Mouse (Mus musculus) hindbrain, embryonic 14.5 days (tissue): Measurements from ENCODE around the gene Mmp21. TPM values are rescaled to one million over a fixed set of nuclear protein-coding genes. Genes with fewer than 3 reads are reported as not detected.

ENCODE experiments used
- ATAC-seq: fragments of 200-750 bp; cut with Nextera tagmentation; 2 replicates; pipeline ENCODE4 v1.8.0; 2017; ENCODE audit warnings: moderate number of reproducible peaks, mild to moderate bottlenecking, moderate TSS enrichment, moderate library complexity; ENCODE audit not compliant: low FRiP score
- DNase-seq: peaks from one replicate; pipeline ENCODE4 v3.0.0-alpha.2; 2015; ENCODE audit warnings: low spot score
- H3K27ac ChIP-seq: fragments of 300-500 bp; sonication (generic); 2 replicates; pipeline ENCODE4 v1.5.1; 2014; ENCODE audit warnings: mild to moderate bottlenecking, moderate library complexity
- H3K27me3 ChIP-seq: fragments of 300-500 bp; sonication (generic); 2 replicates; pipeline ENCODE4 v1.6.1; 2014; ENCODE audit warnings: mild to moderate bottlenecking, low read length, mixed read lengths; ENCODE audit not compliant: control insufficient read depth, insufficient read depth
- H3K36me3 ChIP-seq: fragments of 300-500 bp; sonication (generic); replicated peaks from 2 replicates; pipeline ENCODE4 v1.6.1; 2014; ENCODE audit not compliant: control insufficient read depth, insufficient read depth
- H3K4me1 ChIP-seq: fragments of 300-500 bp; sonication (generic); replicated peaks from 2 replicates; pipeline ENCODE4 v1.6.1; 2014; ENCODE audit warnings: antibody characterized with exemption, low read length, mixed read lengths; ENCODE audit not compliant: control insufficient read depth, insufficient read depth
- H3K4me2 ChIP-seq: fragments of 300-500 bp; sonication (generic); replicated peaks from 2 replicates; pipeline ENCODE4 v1.6.1; 2014; ENCODE audit warnings: mild to moderate bottlenecking, moderate library complexity
- H3K4me3 ChIP-seq: fragments of 300-500 bp; sonication (generic); replicated peaks from 2 replicates; pipeline ENCODE4 v1.5.1; 2014; ENCODE audit warnings: mild to moderate bottlenecking, low read length
- H3K9ac ChIP-seq: fragments of 300-500 bp; sonication (generic); 2 replicates; pipeline ENCODE4 v1.6.1; 2014
- H3K9me3 ChIP-seq: fragments of 300-500 bp; sonication (generic); 2 replicates; pipeline ENCODE4 v1.6.1; 2016; ENCODE audit warnings: low read length; ENCODE audit not compliant: control insufficient read depth
- WGBS: fragments of 180-500 bp; shearing (Covaris S2); extraction: QIAGEN DNeasy Blood & Tissue Kit; methylation state at CpG from one replicate; pipeline ENCODE4 v1.1.7; 2014; 5-methylcytosine and 5-hydroxymethylcytosine counted together
- polyA plus RNA-seq: library from polyadenylated mRNA; unstranded; fragments of >200 nt; fragmentation: Nextera tagmentation; extraction: Ambion mirVana; gene quantifications from 2 replicates; pipeline ENCODE4 v1.2.1, GENCODE M21; 2014

The Mmp21 gene
- polyA plus RNA-seq, 1 experiment from 2014 or later: 0.12 TPM

GRCm38 (mm10) chr7:133637361-133638305, 42.2 kb downstream of the Mmp21 start, which contains the start of gene Edrf1:
Edrf1 (plus strand) TSS chr7:133637543.
- Histone ChIP-seq H3K4me2 (peak within 1 kb of the TSS; percentile 94), H3K4me3 (peak within 1 kb of the TSS; percentile 92), H3K27me3 (no peaks in the 10 kb centered on the region), H3K9ac (peak within 1 kb of the TSS; percentile 92), H3K27ac (peak within 1 kb of the TSS; percentile 91), H3K9me3 (no peaks in the 10 kb centered on the region), H3K4me1 (peaks cover 8% of the 10 kb centered on the region; the same call in 1 of the 2 replicates), H3K36me3 (peaks cover 30% of the 10 kb centered on the region)
- ATAC-seq (peak; percentile 98), DNase-seq (peak; percentile 98)
- WGBS: under 1% methylated on average over 79 of the region's 81 CpGs

DNA sequence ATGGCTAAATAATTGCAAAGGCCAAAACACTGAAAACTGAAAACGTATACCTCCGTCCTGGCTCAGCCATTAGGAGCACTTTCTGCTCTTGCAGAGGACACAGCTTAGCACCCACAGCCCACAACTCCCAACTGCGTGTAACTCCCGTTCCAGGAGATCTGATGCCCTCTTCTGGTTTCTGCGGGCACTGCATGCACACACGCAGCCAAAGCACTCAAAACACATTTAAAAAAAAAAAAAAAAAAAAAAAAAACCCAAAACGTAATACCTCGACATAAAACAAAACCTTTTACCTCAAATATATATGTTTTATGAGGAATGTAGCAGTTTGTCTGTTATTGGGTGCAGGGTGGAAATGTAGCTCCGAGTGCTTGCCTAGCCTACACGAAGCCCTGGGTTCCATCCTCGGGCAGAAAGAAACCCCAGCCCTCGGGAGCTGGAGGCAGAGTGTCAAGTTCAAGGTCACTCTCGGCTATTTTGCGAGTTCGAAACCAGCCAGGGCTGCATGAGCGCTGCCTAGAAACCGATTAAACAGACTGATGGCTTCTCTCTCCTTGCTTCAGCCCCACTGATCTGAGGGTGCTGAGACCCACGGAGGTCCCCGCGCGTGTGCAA, 43.0 kb downstream of the Mmp21 start:
- Histone ChIP-seq H3K27me3 (no peaks in the 10 kb centered on the region), H3K4me1 (peaks cover 8% of the 10 kb centered on the region; the same call in 1 of the 2 replicates), H3K4me3 (peak overlapping the region; percentile 92), H3K4me2 (peak overlapping the region; percentile 94), H3K36me3 (peaks cover 22% of the 10 kb centered on the region), H3K9me3 (no peaks in the 10 kb centered on the region), H3K27ac (peak overlapping the region; percentile 91), H3K9ac (peak overlapping the region; percentile 77)
- ATAC-seq (peak; percentile 38; the same call in 1 of the 2 replicates), DNase-seq (peak; percentile 92)
- 1% methylated on average over 21 of the region's 21 CpGs for WGBS

DNA sequence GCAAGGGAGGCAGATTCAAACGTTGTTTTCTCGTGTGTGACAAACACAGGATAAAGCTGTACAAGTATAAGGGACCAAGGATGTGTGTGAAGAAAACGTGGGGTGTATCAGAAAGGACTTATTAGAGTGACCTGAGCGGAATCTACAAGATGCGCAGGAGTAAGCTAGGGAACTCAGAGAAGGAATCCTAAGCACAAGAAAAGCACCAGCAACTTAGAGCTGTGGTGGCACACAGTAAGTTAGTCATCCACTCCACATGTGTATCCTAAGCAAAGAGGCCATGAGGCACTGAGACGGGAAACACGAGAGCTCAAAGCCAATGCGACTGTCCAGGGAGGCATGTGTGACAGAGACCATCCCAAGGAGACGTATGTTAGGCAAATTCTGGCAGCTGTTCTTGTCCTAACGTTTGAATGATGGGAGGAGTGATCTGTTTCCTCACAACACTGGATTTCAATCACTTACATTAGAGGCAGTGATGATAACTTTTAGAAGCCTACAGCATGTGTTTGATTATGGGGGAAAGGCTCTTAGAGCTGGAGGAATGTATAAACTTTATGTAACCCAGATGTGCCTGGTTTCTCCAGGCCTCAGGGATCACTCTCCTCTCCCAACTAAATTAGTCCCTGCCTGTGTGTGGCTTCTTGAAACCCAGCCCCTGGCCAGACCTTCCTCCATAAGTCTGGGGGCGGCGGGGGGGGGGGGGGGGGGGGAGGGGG, 44.8 kb downstream of the Mmp21 start:
- ATAC-seq (no peak), DNase-seq (no peak)

GRCm38 (mm10) chr7:133632476-133632875, 47.4 kb downstream of the Mmp21 start:
- Histone ChIP-seq H3K4me3 (no peak overlapping the region), H3K4me1 (0 out of 2 replicates have a peak, but pooled peaks cover 3% of the 10 kb centered on the region), H3K9me3 (no peaks in the 10 kb centered on the region), H3K27ac (no peak overlapping the region), H3K27me3 (no peaks in the 10 kb centered on the region), H3K36me3 (no peaks in the 10 kb centered on the region), H3K4me2 (no peak overlapping the region), H3K9ac (no peak overlapping the region)
- ATAC-seq (no peak), DNase-seq (peak; percentile 67)
- WGBS: 21% methylated on average over 2 of the region's 2 CpGs

More for the DNA sequence above, 44.8 kb downstream of the Mmp21 start:
- H3K9me3 ChIP-seq: no peaks in the 10 kb centered on the region
- peaks cover 8% of the 10 kb centered on the region; the same call in 1 of the 2 replicates for H3K4me1 ChIP-seq
- H3K4me3 ChIP-seq: no peak overlapping the region
- WGBS: 67% methylated on average over 10 of the region's 12 CpGs
- no peaks in the 10 kb centered on the region for H3K27me3 ChIP-seq
- peaks cover 8% of the 10 kb centered on the region for H3K36me3 ChIP-seq
- H3K27ac ChIP-seq: no peak overlapping the region
- H3K4me2 ChIP-seq: no peak overlapping the region
- no peak overlapping the region for H3K9ac ChIP-seq

- Histone ChIP-seq H3K27me3 (no peaks in the 10 kb centered on the region), H3K36me3 (no peaks in the 10 kb centered on the region), H3K4me2 (no peak overlapping the region), H3K4me3 (no peak overlapping the region), H3K9ac (no peak overlapping the region), H3K4me1 (peaks cover 7% of the 10 kb centered on the region; the same call in 1 of the 2 replicates), H3K27ac (no peak overlapping the region), H3K9me3 (no peaks in the 10 kb centered on the region)
- DNase-seq (no peak), ATAC-seq (no peak)
- WGBS: 86% methylated on average over 5 of the region's 5 CpGs
Measured at GRCm38 (mm10) chr7:133630821-133631220, 49.0 kb downstream of the Mmp21 start.

GRCm38 (mm10) chr7:133627184-133627936, 52.5 kb downstream of the Mmp21 start:
- Histone ChIP-seq H3K4me3 (no peak overlapping the region), H3K9ac (no peak overlapping the region), H3K27ac (0 out of 2 replicates have a peak overlapping the region, but pooled peaks have one; percentile 51), H3K36me3 (no peaks in the 10 kb centered on the region), H3K27me3 (no peaks in the 10 kb centered on the region), H3K4me1 (peaks cover 7% of the 10 kb centered on the region; the same call in 1 of the 2 replicates), H3K9me3 (no peaks in the 10 kb centered on the region), H3K4me2 (no peak overlapping the region)
- DNase-seq (no peak), ATAC-seq (no peak; the same call in 1 of the 2 replicates)
- WGBS: 22% methylated on average over 14 of the region's 14 CpGs

Other genes starting within 250 kb of the Mmp21 start
- not detected in 2 replicates for gene Tex36, start 77.9 kb downstream of the Mmp21 start, polyA plus RNA-seq
- gene Edrf1, start 42.5 kb downstream of the Mmp21 start, polyA plus RNA-seq: 21.3 and 24.3 TPM in 2 replicates
- 83.3 and 84.3 TPM in 2 replicates for gene Bccip, start 29.3 kb upstream of the Mmp21 start, polyA plus RNA-seq
- gene Uros, start 30.0 kb upstream of the Mmp21 start, polyA plus RNA-seq: 53.4 and 61.5 TPM in 2 replicates
- 4.7 and 6.1 TPM in 2 replicates for gene Fank1, start 96.8 kb upstream of the Mmp21 start, polyA plus RNA-seq
- 38.4 and 45.1 TPM in 2 replicates for gene Dhx32, start 102.7 kb upstream of the Mmp21 start, polyA plus RNA-seq